Mouse (Mus musculus): Measurements from ENCODE around the gene Vmn1r194.

GRCm38 (mm10) chr13:22284578-22284977 lies 40.6 kb downstream of the Vmn1r194 start:
- TF ChIP-seq ZC3H11A (IDR thresholded peaks at IDR 0.05; ENCODE audit: borderline replicate concordance, low read depth, low read length) = no peak
- TF ChIP-seq MAFK (IDR thresholded peaks at IDR 0.05; ENCODE audit: insufficient read depth, low read depth, low read length) = no peak
